Mouse (Mus musculus) midbrain, embryonic 14.5 days (tissue): ENCODE results near the gene Lipc. TPM values are rescaled to one million over a fixed set of nuclear protein-coding genes. Genes with fewer than 3 reads are reported as not detected.

Experiments
- ATAC-seq: fragments of 200-750 bp; cut with Nextera tagmentation; 2 replicates; pipeline ENCODE4 v1.8.0; 2017; ENCODE audit warnings: moderate number of reproducible peaks, moderate library complexity; ENCODE audit not compliant: low FRiP score, low TSS enrichment
- DNase-seq: peaks from one replicate; pipeline ENCODE4 v3.0.0-alpha.2; 2015
- H3K27ac ChIP-seq: fragments of 300-500 bp; sonication (generic); replicated peaks from 2 replicates; pipeline ENCODE4 v1.5.1; 2014; ENCODE audit warnings: mild to moderate bottlenecking, low read depth, low read length, moderate library complexity
- H3K27me3 ChIP-seq: fragments of 300-500 bp; sonication (generic); 2 replicates; pipeline ENCODE4 v1.6.1; 2014; ENCODE audit warnings: low read length, control low read depth, mixed read lengths; ENCODE audit not compliant: control insufficient read depth, insufficient read depth
- H3K36me3 ChIP-seq: fragments of 300-500 bp; sonication (generic); 2 replicates; pipeline ENCODE4 v1.6.1; 2014; ENCODE audit warnings: low read length, control low read depth; ENCODE audit not compliant: control insufficient read depth, insufficient read depth
- H3K4me1 ChIP-seq: fragments of 300-500 bp; sonication (generic); 2 replicates; pipeline ENCODE4 v1.6.1; 2014; ENCODE audit warnings: mild to moderate bottlenecking, antibody characterized with exemption, low read length, control low read depth; ENCODE audit not compliant: control insufficient read depth, insufficient read depth
- H3K4me2 ChIP-seq: fragments of 300-500 bp; sonication (generic); 2 replicates; pipeline ENCODE4 v1.6.1; 2014; ENCODE audit warnings: mild to moderate bottlenecking, low read length, moderate library complexity
- H3K4me3 ChIP-seq: fragments of 300-500 bp; sonication (generic); replicated peaks from 2 replicates; pipeline ENCODE4 v1.5.1; 2014; ENCODE audit warnings: low read depth, low read length
- H3K9ac ChIP-seq: fragments of 300-500 bp; sonication (generic); replicated peaks from 2 replicates; pipeline ENCODE4 v1.6.1; 2014; ENCODE audit warnings: mild to moderate bottlenecking, low read length, moderate library complexity
- H3K9me3 ChIP-seq: fragments of 300-500 bp; sonication (generic); 2 replicates; pipeline ENCODE4 v1.6.1; 2016; ENCODE audit warnings: low read length, control low read depth, mixed read lengths; ENCODE audit not compliant: control insufficient read depth
- WGBS: fragments of 180-500 bp; shearing (Covaris S2); extraction: QIAGEN DNeasy Blood & Tissue Kit; methylation state at CpG from one replicate; pipeline ENCODE4 v1.1.7; 2014; 5-methylcytosine and 5-hydroxymethylcytosine counted together
- polyA plus RNA-seq: library from polyadenylated mRNA; unstranded; fragments of >200 nt; fragmentation: Nextera tagmentation; extraction: Ambion mirVana; gene quantifications from 2 replicates; pipeline ENCODE4 v1.2.1, GENCODE M21; 2014

Gene Lipc
- polyA plus RNA-seq, 1 experiment from 2014 or later: not detected

- no peak for DNase-seq
- no peak overlapping the region for H3K4me2 ChIP-seq
- no peak overlapping the region for H3K9ac ChIP-seq
- H3K27me3 ChIP-seq: no peaks in the 10 kb centered on the region
- WGBS: 84% methylated on average over 14 of the region's 14 CpGs
- H3K4me1 ChIP-seq: peaks cover 11% of the 10 kb centered on the region
- H3K9me3 ChIP-seq: no peaks in the 10 kb centered on the region
- no peak overlapping the region for H3K27ac ChIP-seq
- ATAC-seq: no peak
- H3K36me3 ChIP-seq: no peaks in the 10 kb centered on the region
- H3K4me3 ChIP-seq: no peak overlapping the region
These were observed 133.3 kb downstream of the Lipc start for GRCm38 (mm10) chr9:70818739-70819138.

GRCm38 (mm10) chr9:70817396-70817795 is 134.6 kb downstream of the Lipc start:
- WGBS: 21% methylated on average over 1 of the region's 1 CpGs
- Histone ChIP-seq H3K36me3 (no peaks in the 10 kb centered on the region), H3K9ac (no peak overlapping the region), H3K4me1 (peaks cover 11% of the 10 kb centered on the region), H3K4me3 (no peak overlapping the region), H3K4me2 (no peak overlapping the region), H3K27ac (no peak overlapping the region), H3K9me3 (no peaks in the 10 kb centered on the region), H3K27me3 (no peaks in the 10 kb centered on the region)
- peak; percentile 9 for DNase-seq
- no peak for ATAC-seq

GRCm38 (mm10) chr9:70816701-70817305 is 135.2 kb downstream of the Lipc start:
- DNase-seq (peak; percentile 47), ATAC-seq (no peak)
- 0 out of 2 replicates have a peak overlapping the region, but pooled peaks have one; percentile 22 for H3K27ac ChIP-seq

GRCm38 (mm10) chr9:70812551-70812950 is 139.5 kb downstream of the Lipc start:
- Histone ChIP-seq H3K36me3 (no peaks in the 10 kb centered on the region), H3K4me3 (no peak overlapping the region), H3K9me3 (no peaks in the 10 kb centered on the region), H3K27me3 (no peaks in the 10 kb centered on the region), H3K4me2 (no peak overlapping the region), H3K4me1 (peaks cover 11% of the 10 kb centered on the region), H3K9ac (no peak overlapping the region), H3K27ac (no peak overlapping the region)
- ATAC-seq (no peak), DNase-seq (no peak)
- WGBS: 95% methylated on average over 12 of the region's 12 CpGs

More at GRCm38 (mm10) chr9:70816701-70817305, 135.2 kb downstream of the Lipc start:
- H3K4me1 ChIP-seq: peaks cover 11% of the 10 kb centered on the region
- no peaks in the 10 kb centered on the region for H3K9me3 ChIP-seq
- H3K9ac ChIP-seq: no peak overlapping the region
- H3K4me2 ChIP-seq: no peak overlapping the region
- H3K27me3 ChIP-seq: no peaks in the 10 kb centered on the region
- H3K36me3 ChIP-seq: no peaks in the 10 kb centered on the region
- no peak overlapping the region for H3K4me3 ChIP-seq
- WGBS: 59% methylated on average over 14 of the region's 14 CpGs

- no peak for DNase-seq
- H3K27ac ChIP-seq: no peak overlapping the region
These were observed 144.3 kb downstream of the Lipc start for GRCm38 (mm10) chr9:70807714-70808113.

GRCm38 (mm10) chr9:70806069-70806468 is 146.0 kb downstream of the Lipc start:
- no peak overlapping the region for H3K4me3 ChIP-seq
- WGBS: 59% methylated on average over 1 of the region's 1 CpGs
- no peak for DNase-seq

More at GRCm38 (mm10) chr9:70807714-70808113, 144.3 kb downstream of the Lipc start:
- no peaks in the 10 kb centered on the region for H3K4me1 ChIP-seq
- no peaks in the 10 kb centered on the region for H3K27me3 ChIP-seq
- WGBS: 77% methylated on average over 11 of the region's 11 CpGs
- no peak overlapping the region for H3K9ac ChIP-seq
- no peak overlapping the region for H3K4me3 ChIP-seq
- H3K36me3 ChIP-seq: no peaks in the 10 kb centered on the region
- no peak for ATAC-seq
- no peak overlapping the region for H3K4me2 ChIP-seq
- no peaks in the 10 kb centered on the region for H3K9me3 ChIP-seq

GRCm38 (mm10) chr9:70802816-70803215 is 149.2 kb downstream of the Lipc start:
- ATAC-seq: no peak
- no peak for DNase-seq
- H3K9ac ChIP-seq: no peak overlapping the region

More at GRCm38 (mm10) chr9:70806069-70806468, 146.0 kb downstream of the Lipc start:
- no peak overlapping the region for H3K9ac ChIP-seq
- no peaks in the 10 kb centered on the region for H3K9me3 ChIP-seq
- H3K27ac ChIP-seq: no peak overlapping the region
- no peaks in the 10 kb centered on the region for H3K4me1 ChIP-seq
- H3K4me2 ChIP-seq: no peak overlapping the region
- no peak for ATAC-seq
- H3K27me3 ChIP-seq: no peaks in the 10 kb centered on the region
- H3K36me3 ChIP-seq: no peaks in the 10 kb centered on the region

GRCm38 (mm10) chr9:70801761-70802160 is 150.3 kb downstream of the Lipc start:
- WGBS: 82% methylated on average over 3 of the region's 3 CpGs
- DNase-seq: no peak
- H3K4me2 ChIP-seq: no peak overlapping the region
- no peaks in the 10 kb centered on the region for H3K9me3 ChIP-seq
- no peak overlapping the region for H3K9ac ChIP-seq
- 0 out of 2 replicates have a peak, but pooled peaks cover 3% of the 10 kb centered on the region for H3K4me1 ChIP-seq
- no peak for ATAC-seq
- H3K27ac ChIP-seq: no peak overlapping the region
- no peak overlapping the region for H3K4me3 ChIP-seq
- no peaks in the 10 kb centered on the region for H3K27me3 ChIP-seq
- H3K36me3 ChIP-seq: no peaks in the 10 kb centered on the region

More at GRCm38 (mm10) chr9:70802816-70803215, 149.2 kb downstream of the Lipc start:
- 0 out of 2 replicates have a peak, but pooled peaks cover 3% of the 10 kb centered on the region for H3K4me1 ChIP-seq
- H3K27ac ChIP-seq: no peak overlapping the region
- WGBS: 79% methylated on average over 3 of the region's 3 CpGs
- no peaks in the 10 kb centered on the region for H3K27me3 ChIP-seq
- no peaks in the 10 kb centered on the region for H3K36me3 ChIP-seq
- H3K4me2 ChIP-seq: no peak overlapping the region
- H3K9me3 ChIP-seq: no peaks in the 10 kb centered on the region
- H3K4me3 ChIP-seq: no peak overlapping the region
